8 mouse cellular contexts compared by ENCODE assay signal in genomic region chr7:100974135-100974903, GRCm38 (mm10). TPM values are rescaled to one million over a fixed set of nuclear protein-coding genes. Genes with fewer than 3 reads are reported as not detected.
DNase-seq lines count a peak whose midpoint lies in the region; ATAC-seq and TF ChIP-seq lines count a peak whose summit lies in the region.

TSS of gene P2ry6 (minus strand) at chr7:100974649.

- no peak within 1 kb of the TSS for H3K27ac ChIP-seq in brown adipose tissue, adult 24 weeks (replicated peaks; ENCODE audit: low read depth, low read length)
- peak within 1 kb of the TSS; percentile 50 for H3K27ac ChIP-seq in hindbrain, embryonic 10.5 days
- H3K27ac ChIP-seq in lung, embryonic 16.5 days (ENCODE audit: low read length) = peak within 1 kb of the TSS; percentile 28; the same call in 1 of the 2 replicates
- H3K27ac ChIP-seq in stomach, embryonic 15.5 days = no peak within 1 kb of the TSS

- DNase-seq in lung, adult 2 months = no peak
- no peak for DNase-seq in lung, postnatal 25 days (ENCODE audit: low spot score)
- no peak for DNase-seq in hindbrain, embryonic 10.5 days (ENCODE audit: low spot score)
- no peak for DNase-seq in urinary bladder, postnatal 4 days (ENCODE audit: low spot score in 2 of 2)
- no peak for DNase-seq in thymus, adult 18-20 months

- TF ChIP-seq POLR2A in lung, adult 2 months (IDR thresholded peaks at IDR 0.05; ENCODE audit: borderline replicate concordance, extremely low read depth, low read depth, low read length) = no peak

- H3K9ac ChIP-seq in lung, embryonic 16.5 days (ENCODE audit: low read length) = peak within 1 kb of the TSS; percentile 69
- H3K9ac ChIP-seq in stomach, embryonic 15.5 days = no peak within 1 kb of the TSS

- H3K9me3 ChIP-seq in hindbrain, embryonic 10.5 days = no peaks in the 10 kb centered on the region
- H3K9me3 ChIP-seq in lung, embryonic 16.5 days (ENCODE audit: control insufficient read depth, low read length) = no peaks in the 10 kb centered on the region
- no peaks in the 10 kb centered on the region for H3K9me3 ChIP-seq in stomach, embryonic 15.5 days

- H3K27me3 ChIP-seq in hindbrain, embryonic 10.5 days (ENCODE audit: insufficient read depth, poor library complexity, severe bottlenecking) = peaks cover 64% of the 10 kb centered on the region
- H3K27me3 ChIP-seq in lung, embryonic 16.5 days (ENCODE audit: control insufficient read depth, insufficient read depth, low read depth, low read length) = peaks cover 3% of the 10 kb centered on the region; the same call in 1 of the 2 replicates
- H3K27me3 ChIP-seq in stomach, embryonic 15.5 days (replicated peaks) = 0 out of 2 replicates have a peak, but pooled peaks cover 5% of the 10 kb centered on the region

- whole genome bisulfite sequencing in lung, adult 2 months = 10% methylated on average over 36 of the region's 36 CpGs
- WGBS in hindbrain, embryonic 10.5 days = 4% methylated on average over 36 of the region's 36 CpGs
- WGBS in lung, embryonic 16.5 days = 5% methylated on average over 36 of the region's 36 CpGs
- WGBS in stomach, embryonic 15.5 days = 5% methylated on average over 36 of the region's 36 CpGs

- H3K36me3 ChIP-seq in hindbrain, embryonic 10.5 days = no peaks in the 10 kb centered on the region
- no peaks in the 10 kb centered on the region for H3K36me3 ChIP-seq in lung, embryonic 16.5 days (ENCODE audit: control insufficient read depth, insufficient read depth, low read length)
- H3K36me3 ChIP-seq in stomach, embryonic 15.5 days = no peaks in the 10 kb centered on the region

- peak within 1 kb of the TSS; percentile 4 for H3K4me3 ChIP-seq in lung, adult 2 months (replicated peaks; ENCODE audit: extremely low read depth, low read depth, low read length)
- peak within 1 kb of the TSS; percentile 17 for H3K4me3 ChIP-seq in brown adipose tissue, adult 24 weeks (ENCODE audit: insufficient read depth, low read depth, low read length)
- H3K4me3 ChIP-seq in hindbrain, embryonic 10.5 days = peak within 1 kb of the TSS; percentile 48
- peak within 1 kb of the TSS; percentile 52 for H3K4me3 ChIP-seq in lung, embryonic 16.5 days (ENCODE audit: low read length)
- H3K4me3 ChIP-seq in stomach, embryonic 15.5 days (replicated peaks) = peak within 1 kb of the TSS; percentile 39

- TF ChIP-seq CTCF in lung, adult 2 months (IDR thresholded peaks at IDR 0.05; ENCODE audit: insufficient read depth, low read length) = no peak

- ATAC-seq in lung, embryonic 16.5 days (ENCODE audit: low read depth) = peak; percentile 62
- ATAC-seq in stomach, embryonic 15.5 days (ENCODE audit: insufficient read depth, low FRiP score, low read depth) = peak; percentile 45; the same call in 1 of the 2 replicates

- peak within 1 kb of the TSS; percentile 89 for H3K4me2 ChIP-seq in lung, embryonic 16.5 days (ENCODE audit: low read depth, low read length)
- peak within 1 kb of the TSS; percentile 79 for H3K4me2 ChIP-seq in stomach, embryonic 15.5 days

- H3K4me1 ChIP-seq in lung, adult 2 months (ENCODE audit: control insufficient read depth, insufficient read depth, low read length) = peaks cover 8% of the 10 kb centered on the region
- peaks cover 11% of the 10 kb centered on the region for H3K4me1 ChIP-seq in brown adipose tissue, adult 24 weeks (ENCODE audit: control insufficient read depth, insufficient read depth, insufficient read length, low read length)
- H3K4me1 ChIP-seq in hindbrain, embryonic 10.5 days (replicated peaks) = peaks cover 16% of the 10 kb centered on the region
- peaks cover 23% of the 10 kb centered on the region for H3K4me1 ChIP-seq in lung, embryonic 16.5 days (replicated peaks; ENCODE audit: control insufficient read depth, insufficient read depth, low read length)
- peaks cover 22% of the 10 kb centered on the region for H3K4me1 ChIP-seq in stomach, embryonic 15.5 days

RNA-seq across cellular contexts. Expression of gene P2ry6, which starts in this region (rescaled TPM):
- polyA plus RNA-seq in lung, adult 2 months (2012; rRNA removed) = 59.1 and 61.6 TPM in 2 replicates
- 3.7 and 4.5 TPM in 2 replicates for polyA plus RNA-seq in brown adipose tissue, adult 24 weeks (2012; ENCODE audit: insufficient read depth, insufficient read length, missing spikeins)
- polyA plus RNA-seq in hindbrain, embryonic 10.5 days (2016; fragmentation: Nextera tagmentation; extraction: Ambion mirVana) = 2.3 and 3.3 TPM in 2 replicates
- 9.1 and 10.1 TPM in 2 replicates for polyA plus RNA-seq in lung, embryonic 16.5 days (2015; fragmentation: Nextera tagmentation; extraction: Ambion mirVana)
- polyA plus RNA-seq in stomach, embryonic 15.5 days (2015; fragmentation: Nextera tagmentation; extraction: Ambion mirVana) = 8.0 and 8.2 TPM in 2 replicates

Comparison
In these comparisons a context has a peak if more than half of its experiments do, and no peak if none do; other contexts are left out.
1. H3K27ac ChIP-seq: peak in hindbrain, embryonic 10.5 days (single experiment) and lung, embryonic 16.5 days (single experiment); none in brown adipose tissue, adult 24 weeks (single experiment) and stomach, embryonic 15.5 days (single experiment).
2. Peak in every context shown above with its lines, with median percentiles within 50 percentile points of each other: H3K4me3 ChIP-seq.